Mouse (Mus musculus) liver, postnatal 0 days (tissue): ENCODE measurements around the gene Hic1.

ENCODE experiments used
- CTCF ChIP-seq: sonication (generic); IDR thresholded peaks from 2 replicates; pipeline ENCODE4 v1.5.1; 2016; ENCODE audit warnings: antibody characterized with exemption, low read depth
- EP300 ChIP-seq: IDR thresholded peaks from 2 replicates; pipeline ENCODE4 v1.6.1; 2016; ENCODE audit warnings: antibody characterized with exemption, low read depth, mild to moderate bottlenecking

- TF ChIP-seq CTCF (no peak), EP300 (no peak)
Observed at GRCm38 (mm10) chr11:75141038-75141437, 28.3 kb downstream of the Hic1 start.
